Mouse (Mus musculus) olfactory bulb, adult 2 months (tissue): ENCODE results near the gene 4930524J08Rik. TPM values are rescaled to one million over a fixed set of nuclear protein-coding genes. Genes with fewer than 3 reads are reported as not detected.

ENCODE experiments used
- H3K27ac ChIP-seq: fragments of 200-500 bp; 2 replicates; pipeline ENCODE4 v1.5.1; 2012; ENCODE audit warnings: low read depth, low read length; ENCODE audit not compliant: insufficient read depth
- H3K4me1 ChIP-seq: fragments of 200-500 bp; 2 replicates; pipeline ENCODE4 v1.6.1; 2012; ENCODE audit warnings: low read length; ENCODE audit not compliant: control insufficient read depth, insufficient read depth
- H3K4me3 ChIP-seq: fragments of 200-500 bp; 2 replicates; pipeline ENCODE4 v1.5.1; 2012; ENCODE audit warnings: mild to moderate bottlenecking, low read depth, low read length, moderate library complexity; ENCODE audit not compliant: insufficient read depth
- CTCF ChIP-seq: fragments of 200-500 bp; IDR thresholded peaks from 2 replicates; pipeline ENCODE4 v1.5.1; 2012; ENCODE audit warnings: low read depth, mild to moderate bottlenecking, low read length, moderate library complexity; ENCODE audit not compliant: insufficient read depth
- POLR2A ChIP-seq: fragments of 200-500 bp; IDR thresholded peaks from 2 replicates; pipeline ENCODE4 v1.6.1; 2012; ENCODE audit warnings: mild to moderate bottlenecking, low read depth, low read length, moderate library complexity; ENCODE audit not compliant: insufficient read depth
- WGBS: fragments of 180-500 bp; shearing (Covaris S2); methylation state at CpG from one replicate; pipeline ENCODE4 v1.1.7; 2018; 5-methylcytosine and 5-hydroxymethylcytosine counted together
- polyA plus RNA-seq: library from polyadenylated mRNA; stranded (reverse); fragments of >200 nt; gene quantifications from 2 replicates; pipeline ENCODE4 v1.2.4, GENCODE M21; 2012; ENCODE audit warnings: low replicate concordance; ENCODE audit not compliant: missing spikeins, insufficient read depth, insufficient read length

Gene 4930524J08Rik
- polyA plus RNA-seq, 1 experiment = not detected

GRCm38 (mm10) chr5:99994166-99994565 lies 15.3 kb downstream of the 4930524J08Rik start:
- no peak overlapping the region for H3K4me3 ChIP-seq
- H3K27ac ChIP-seq = no peak overlapping the region
- TF ChIP-seq POLR2A = no peak
- TF ChIP-seq CTCF = no peak
- 86% methylated on average over 3 of the region's 3 CpGs for WGBS
- no peaks in the 10 kb centered on the region for H3K4me1 ChIP-seq

GRCm38 (mm10) chr5:99994680-99995079 lies 15.8 kb downstream of the 4930524J08Rik start:
- TF ChIP-seq CTCF = no peak
- TF ChIP-seq POLR2A = no peak
- WGBS = 94% methylated on average over 3 of the region's 3 CpGs
- no peak overlapping the region for H3K27ac ChIP-seq
- H3K4me3 ChIP-seq = no peak overlapping the region
- H3K4me1 ChIP-seq = no peaks in the 10 kb centered on the region

- no peak overlapping the region for H3K4me3 ChIP-seq
- no peak for TF ChIP-seq CTCF
- no peak for TF ChIP-seq POLR2A
- WGBS = 80% methylated on average over 7 of the region's 7 CpGs
- H3K27ac ChIP-seq = no peak overlapping the region
- no peaks in the 10 kb centered on the region for H3K4me1 ChIP-seq
These were observed 21.2 kb downstream of the 4930524J08Rik start for GRCm38 (mm10) chr5:100000048-100000447.

- TF ChIP-seq CTCF (no peak), POLR2A (no peak)
- WGBS = 60% methylated on average over 8 of the region's 8 CpGs
- H3K27ac ChIP-seq = no peak overlapping the region
These were observed 21.6 kb downstream of the 4930524J08Rik start for GRCm38 (mm10) chr5:100000500-100000899.

GRCm38 (mm10) chr5:100003895-100004294 lies 25.0 kb downstream of the 4930524J08Rik start:
- no peaks in the 10 kb centered on the region for H3K4me1 ChIP-seq
- 83% methylated on average over 4 of the region's 4 CpGs for WGBS
- H3K27ac ChIP-seq = no peak overlapping the region
- no peak for TF ChIP-seq CTCF
- no peak for TF ChIP-seq POLR2A
- H3K4me3 ChIP-seq = no peak overlapping the region

More at GRCm38 (mm10) chr5:100000500-100000899, 21.6 kb downstream of the 4930524J08Rik start:
- no peaks in the 10 kb centered on the region for H3K4me1 ChIP-seq
- no peak overlapping the region for H3K4me3 ChIP-seq

GRCm38 (mm10) chr5:100005431-100005830 lies 26.6 kb downstream of the 4930524J08Rik start:
- WGBS = 45% methylated on average over 3 of the region's 3 CpGs
- no peak overlapping the region for H3K27ac ChIP-seq
- H3K4me1 ChIP-seq = no peaks in the 10 kb centered on the region
- no peak overlapping the region for H3K4me3 ChIP-seq
- TF ChIP-seq POLR2A = no peak
- TF ChIP-seq CTCF = no peak

GRCm38 (mm10) chr5:100005896-100006295 lies 27.0 kb downstream of the 4930524J08Rik start:
- H3K27ac ChIP-seq = no peak overlapping the region
- no peak overlapping the region for H3K4me3 ChIP-seq
- H3K4me1 ChIP-seq = no peaks in the 10 kb centered on the region
- TF ChIP-seq CTCF (no peak), POLR2A (no peak)
- WGBS = 74% methylated on average over 6 of the region's 6 CpGs

GRCm38 (mm10) chr5:100006324-100007039 lies 27.6 kb downstream of the 4930524J08Rik start:
- TF ChIP-seq CTCF (no peak), POLR2A (no peak)
- Histone ChIP-seq H3K4me1 (no peaks in the 10 kb centered on the region), H3K27ac (no peak overlapping the region), H3K4me3 (no peak overlapping the region)
- WGBS = 93% methylated on average over 4 of the region's 4 CpGs

- TF ChIP-seq POLR2A = no peak
- no peak for TF ChIP-seq CTCF
- H3K4me1 ChIP-seq = no peaks in the 10 kb centered on the region
- 83% methylated on average over 4 of the region's 4 CpGs for WGBS
- H3K27ac ChIP-seq = no peak overlapping the region
- no peak overlapping the region for H3K4me3 ChIP-seq
These were observed 28.1 kb downstream of the 4930524J08Rik start for GRCm38 (mm10) chr5:100007040-100007375.
